Mouse (Mus musculus): ENCODE measurements around the gene Syna. TPM values are rescaled to one million over a fixed set of nuclear protein-coding genes. Genes with fewer than 3 reads are reported as not detected.

Gene Syna
- polyA plus RNA-seq, 1 experiment: not detected

GRCm38 (mm10) chr5:134583006-134583883, 23.3 kb upstream of the Syna start:
- Histone ChIP-seq H3K27me3 (ENCODE audit: control insufficient read depth) (no peaks in the 10 kb centered on the region), H3K9me3 (ENCODE audit: control insufficient read depth, low read length) (no peaks in the 10 kb centered on the region)
- no peak for TF ChIP-seq TAL1 (IDR thresholded peaks at IDR 0.05; ENCODE audit: low read length)
- TF ChIP-seq GATA1 (IDR thresholded peaks at IDR 0.05; ENCODE audit: low read length): no peak

DNA sequence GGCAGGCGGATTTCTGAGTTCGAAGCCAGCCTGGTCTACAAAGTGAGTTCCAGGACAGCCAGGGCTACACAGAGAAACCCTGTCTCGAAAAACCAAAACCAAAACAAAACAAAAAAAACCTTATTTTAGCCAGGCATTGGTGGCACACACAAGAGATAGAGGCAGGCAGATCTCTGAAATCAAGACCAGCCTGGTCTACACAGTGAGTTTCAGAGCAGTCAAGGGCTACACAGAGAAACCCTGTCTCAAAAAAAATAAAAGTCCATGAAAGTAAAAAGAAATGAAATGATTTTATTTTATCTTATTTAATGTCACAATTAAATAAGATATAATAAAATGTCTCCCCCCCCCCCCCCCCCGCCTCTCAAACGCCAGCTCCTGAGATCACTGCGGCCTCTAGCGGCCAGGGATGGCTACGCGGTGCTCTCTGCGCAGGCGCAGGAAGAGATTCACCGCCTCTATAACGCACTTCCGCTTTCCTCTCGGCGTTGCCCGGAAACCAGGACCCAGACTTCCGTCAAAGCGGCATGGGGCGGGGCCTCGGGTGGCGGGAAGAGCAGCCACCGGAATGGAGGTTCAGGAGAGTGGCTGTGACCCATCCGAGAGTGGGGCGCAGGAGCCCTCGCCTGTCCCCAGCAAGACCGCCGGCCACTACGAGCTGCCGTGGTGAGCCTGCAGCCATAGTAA, 22.4 kb upstream of the Syna start:
- H3K4me3 ChIP-seq (replicated peaks): peak overlapping the region; percentile 83
- H3K9me3 ChIP-seq (ENCODE audit: control insufficient read depth, low read length): no peaks in the 10 kb centered on the region
- peaks cover 36% of the 10 kb centered on the region for H3K4me1 ChIP-seq (ENCODE audit: control insufficient read depth)
- TF ChIP-seq GATA1 (IDR thresholded peaks at IDR 0.05; ENCODE audit: low read length) (no peak), TAL1 (IDR thresholded peaks at IDR 0.05; ENCODE audit: low read length) (no peak)
- H3K27me3 ChIP-seq (ENCODE audit: control insufficient read depth): no peaks in the 10 kb centered on the region
- peaks cover 34% of the 10 kb centered on the region for H3K36me3 ChIP-seq (ENCODE audit: control insufficient read depth)

More at GRCm38 (mm10) chr5:134583006-134583883, 23.3 kb upstream of the Syna start:
- Histone ChIP-seq H3K4me3 (replicated peaks) (peak overlapping the region; percentile 83), H3K4me1 (ENCODE audit: control insufficient read depth) (peaks cover 34% of the 10 kb centered on the region), H3K36me3 (ENCODE audit: control insufficient read depth) (peaks cover 40% of the 10 kb centered on the region)

GRCm38 (mm10) chr5:134581146-134581545, 21.2 kb upstream of the Syna start, which contains the start of gene Rfc2:
Gene Rfc2, plus strand, starts transcription at chr5:134581366.
- TF ChIP-seq GATA1 (IDR thresholded peaks at IDR 0.05; ENCODE audit: low read length) (no peak), TAL1 (IDR thresholded peaks at IDR 0.05; ENCODE audit: low read length) (no peak)
- Histone ChIP-seq H3K27me3 (ENCODE audit: control insufficient read depth) (no peaks in the 10 kb centered on the region), H3K9me3 (ENCODE audit: control insufficient read depth, low read length) (no peaks in the 10 kb centered on the region), H3K4me3 (replicated peaks) (peak within 1 kb of the TSS; percentile 83), H3K36me3 (ENCODE audit: control insufficient read depth) (peaks cover 23% of the 10 kb centered on the region), H3K4me1 (ENCODE audit: control insufficient read depth) (peaks cover 44% of the 10 kb centered on the region)

DNA sequence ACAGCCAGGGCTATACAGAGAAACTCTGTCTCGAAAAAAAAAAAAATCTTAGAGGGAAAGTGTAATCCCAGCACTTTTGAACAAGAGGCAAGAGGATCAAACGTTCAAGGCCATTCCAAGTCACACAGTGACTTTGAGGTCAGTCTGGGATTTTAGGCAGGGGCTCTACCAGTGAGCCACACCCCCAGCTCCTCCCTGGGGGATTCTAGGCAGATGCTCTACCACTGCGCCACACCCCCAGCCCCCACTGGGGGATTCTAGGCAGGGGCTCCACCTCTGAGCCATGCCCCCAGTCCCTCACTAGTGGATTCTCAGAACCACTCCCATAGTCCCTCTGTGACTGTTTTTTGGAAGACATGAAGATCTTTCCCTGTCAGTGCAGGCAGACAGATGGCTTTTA, 19.2 kb upstream of the Syna start:
- H3K4me3 ChIP-seq (replicated peaks): no peak overlapping the region
- peaks cover 38% of the 10 kb centered on the region for H3K4me1 ChIP-seq (ENCODE audit: control insufficient read depth)

GRCm38 (mm10) chr5:134577534-134577933, 17.6 kb upstream of the Syna start:
- H3K4me3 ChIP-seq (replicated peaks): no peak overlapping the region
- no peaks in the 10 kb centered on the region for H3K36me3 ChIP-seq (ENCODE audit: control insufficient read depth)
- no peaks in the 10 kb centered on the region for H3K27me3 ChIP-seq (ENCODE audit: control insufficient read depth)
- TF ChIP-seq GATA1 (IDR thresholded peaks at IDR 0.05; ENCODE audit: low read length): no peak
- no peak for TF ChIP-seq TAL1 (IDR thresholded peaks at IDR 0.05; ENCODE audit: low read length)
- peaks cover 36% of the 10 kb centered on the region for H3K4me1 ChIP-seq (ENCODE audit: control insufficient read depth)
- H3K9me3 ChIP-seq (ENCODE audit: control insufficient read depth, low read length): no peaks in the 10 kb centered on the region

More for the DNA sequence above, 19.2 kb upstream of the Syna start:
- Histone ChIP-seq H3K27me3 (ENCODE audit: control insufficient read depth) (no peaks in the 10 kb centered on the region), H3K36me3 (ENCODE audit: control insufficient read depth) (peaks cover 3% of the 10 kb centered on the region), H3K9me3 (ENCODE audit: control insufficient read depth, low read length) (no peaks in the 10 kb centered on the region)
- TF ChIP-seq TAL1 (IDR thresholded peaks at IDR 0.05; ENCODE audit: low read length): no peak
- no peak for TF ChIP-seq GATA1 (IDR thresholded peaks at IDR 0.05; ENCODE audit: low read length)

- TF ChIP-seq GATA1 (IDR thresholded peaks at IDR 0.05; ENCODE audit: low read length) (no peak), TAL1 (IDR thresholded peaks at IDR 0.05; ENCODE audit: low read length) (no peak)
- H3K9me3 ChIP-seq (ENCODE audit: control insufficient read depth, low read length): no peaks in the 10 kb centered on the region
- peaks cover 43% of the 10 kb centered on the region for H3K4me1 ChIP-seq (ENCODE audit: control insufficient read depth)
- no peaks in the 10 kb centered on the region for H3K27me3 ChIP-seq (ENCODE audit: control insufficient read depth)
- H3K4me3 ChIP-seq (replicated peaks): no peak overlapping the region
- no peaks in the 10 kb centered on the region for H3K36me3 ChIP-seq (ENCODE audit: control insufficient read depth)
These were observed 16.7 kb upstream of the Syna start for GRCm38 (mm10) chr5:134576517-134577220.

DNA sequence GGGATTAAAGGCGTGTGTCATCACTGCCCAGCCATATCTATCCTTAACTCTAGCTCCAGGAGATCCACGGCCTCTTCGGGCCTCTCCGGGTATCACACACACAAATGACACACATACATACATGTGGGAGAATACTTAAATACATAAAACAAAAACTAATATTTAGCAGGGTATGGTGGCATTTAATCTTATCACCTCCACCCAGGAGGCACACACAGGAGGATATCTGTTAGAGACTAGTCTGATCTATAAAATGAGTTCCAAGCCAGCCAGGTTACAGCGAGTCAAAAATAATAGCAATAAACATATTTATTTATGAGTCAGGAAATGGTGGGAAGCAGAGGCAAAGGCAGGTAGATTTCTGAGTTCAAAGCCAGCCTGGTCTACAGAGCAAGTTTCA, 15.9 kb upstream of the Syna start:
- TF ChIP-seq TAL1 (IDR thresholded peaks at IDR 0.05; ENCODE audit: low read length): no peak
- no peak for TF ChIP-seq GATA1 (IDR thresholded peaks at IDR 0.05; ENCODE audit: low read length)
- no peak overlapping the region for H3K4me3 ChIP-seq (replicated peaks)

DNA sequence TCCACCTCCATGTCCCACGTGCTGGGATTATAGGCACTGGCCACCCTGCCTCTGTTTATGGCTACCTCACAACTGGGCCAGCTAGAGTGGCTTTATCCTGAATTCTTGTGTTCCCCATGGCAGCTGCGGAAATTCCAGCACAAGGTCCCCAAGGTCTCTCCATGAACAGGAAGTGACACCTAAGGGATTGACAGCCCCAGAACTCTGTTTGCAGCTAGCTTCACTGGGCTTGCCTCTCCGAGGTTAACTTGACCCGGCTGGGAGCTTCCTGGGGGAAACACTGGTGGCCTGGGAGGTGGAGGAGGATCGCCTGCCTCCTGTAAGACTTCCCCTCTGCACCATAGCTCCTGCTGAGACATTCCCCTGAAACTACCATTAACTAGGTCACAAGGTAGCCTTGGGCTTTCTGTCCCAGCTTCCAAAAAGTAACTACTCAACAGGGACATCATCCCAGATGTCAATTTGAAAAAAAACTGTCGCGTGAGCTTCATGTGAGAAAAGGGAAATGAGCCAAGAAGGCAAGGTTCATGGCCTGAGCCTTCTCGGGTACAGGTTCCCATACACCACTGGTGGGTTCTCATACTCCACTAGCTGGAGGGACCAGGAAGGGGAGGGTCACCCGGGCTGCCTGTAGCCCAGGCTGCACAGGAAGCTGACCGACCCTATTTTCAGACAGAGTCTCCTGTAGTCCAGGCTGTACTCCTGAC, 12.7 kb upstream of the Syna start:
- no peaks in the 10 kb centered on the region; the same call in 1 of the 2 replicates for H3K9me3 ChIP-seq (ENCODE audit: control insufficient read depth, low read length)
- no peaks in the 10 kb centered on the region for H3K27me3 ChIP-seq (ENCODE audit: control insufficient read depth)
- TF ChIP-seq TAL1 (IDR thresholded peaks at IDR 0.05; ENCODE audit: low read length): no peak
- TF ChIP-seq GATA1 (IDR thresholded peaks at IDR 0.05; ENCODE audit: low read length): no peak
- no peaks in the 10 kb centered on the region for H3K36me3 ChIP-seq (ENCODE audit: control insufficient read depth)
- H3K4me3 ChIP-seq (replicated peaks): peak overlapping the region; percentile 57
- peaks cover 48% of the 10 kb centered on the region for H3K4me1 ChIP-seq (ENCODE audit: control insufficient read depth)

More for the DNA sequence above, 15.9 kb upstream of the Syna start:
- no peaks in the 10 kb centered on the region for H3K36me3 ChIP-seq (ENCODE audit: control insufficient read depth)
- H3K9me3 ChIP-seq (ENCODE audit: control insufficient read depth, low read length): no peaks in the 10 kb centered on the region; the same call in 1 of the 2 replicates
- H3K4me1 ChIP-seq (ENCODE audit: control insufficient read depth): peaks cover 48% of the 10 kb centered on the region
- no peaks in the 10 kb centered on the region for H3K27me3 ChIP-seq (ENCODE audit: control insufficient read depth)

Data from erythroblast, embryonic 14.5 days (primary cell).